Mouse (Mus musculus) heart, embryonic 12.5 days (tissue): ENCODE measurements around the gene D430041D05Rik. TPM values are rescaled to one million over a fixed set of nuclear protein-coding genes. Genes with fewer than 3 reads are reported as not detected.

Source experiments
- ATAC-seq: fragments of 200-750 bp; cut with Nextera tagmentation; 2 replicates; pipeline ENCODE4 v1.8.0; 2017; ENCODE audit warnings: moderate TSS enrichment, moderate library complexity; ENCODE audit not compliant: insufficient number of reproducible peaks, low FRiP score
- H3K27ac ChIP-seq: fragments of 300-500 bp; sonication (generic); 2 replicates; pipeline ENCODE4 v1.5.1; 2016; ENCODE audit warnings: mild to moderate bottlenecking, moderate library complexity; ENCODE audit not compliant: poor library complexity, severe bottlenecking
- H3K27me3 ChIP-seq: fragments of 300-500 bp; sonication (generic); replicated peaks from 2 replicates; pipeline ENCODE4 v1.6.1; 2016; ENCODE audit warnings: mild to moderate bottlenecking, moderate library complexity
- H3K36me3 ChIP-seq: fragments of 300-500 bp; sonication (generic); 2 replicates; pipeline ENCODE4 v1.6.1; 2016; ENCODE audit warnings: mild to moderate bottlenecking, moderate library complexity
- H3K4me1 ChIP-seq: fragments of 300-500 bp; sonication (generic); replicated peaks from 2 replicates; pipeline ENCODE4 v1.6.1; 2016; ENCODE audit warnings: mild to moderate bottlenecking
- H3K4me2 ChIP-seq: fragments of 300-500 bp; sonication (generic); 2 replicates; pipeline ENCODE4 v1.6.1; 2016; ENCODE audit warnings: mild to moderate bottlenecking, moderate library complexity
- H3K4me3 ChIP-seq: fragments of 300-500 bp; sonication (generic); 2 replicates; pipeline ENCODE4 v1.5.1; 2016; ENCODE audit warnings: mild to moderate bottlenecking
- H3K9ac ChIP-seq: fragments of 300-500 bp; sonication (generic); 2 replicates; pipeline ENCODE4 v1.6.1; 2016; ENCODE audit warnings: mild to moderate bottlenecking, moderate library complexity
- H3K9me3 ChIP-seq: fragments of 300-500 bp; sonication (generic); replicated peaks from 2 replicates; pipeline ENCODE4 v1.6.1; 2016; ENCODE audit warnings: mild to moderate bottlenecking, moderate library complexity
- WGBS: fragments of 180-500 bp; shearing (Covaris S2); methylation state at CpG from one replicate; pipeline ENCODE4 v1.1.7; 2016; 5-methylcytosine and 5-hydroxymethylcytosine counted together
- polyA plus RNA-seq: library from polyadenylated mRNA; unstranded; fragments of >200 nt; fragmentation: Nextera tagmentation; extraction: Ambion mirVana; gene quantifications from 2 replicates; pipeline ENCODE4 v1.2.1, GENCODE M21; 2016

The D430041D05Rik gene
- polyA plus RNA-seq, 1 experiment from 2014 or later, result 0.04 TPM

GRCm38 (mm10) chr2:104226057-104226456 lies 184.8 kb downstream of the D430041D05Rik start:
- Histone ChIP-seq H3K9me3 (no peaks in the 10 kb centered on the region), H3K36me3 (no peaks in the 10 kb centered on the region), H3K27ac (no peak overlapping the region), H3K27me3 (no peaks in the 10 kb centered on the region; the same call in 1 of the 2 replicates), H3K4me3 (no peak overlapping the region), H3K9ac (no peak overlapping the region), H3K4me2 (no peak overlapping the region), H3K4me1 (no peaks in the 10 kb centered on the region)
- no peak for ATAC-seq
- WGBS, result 71% methylated on average over 4 of the region's 4 CpGs

DNA sequence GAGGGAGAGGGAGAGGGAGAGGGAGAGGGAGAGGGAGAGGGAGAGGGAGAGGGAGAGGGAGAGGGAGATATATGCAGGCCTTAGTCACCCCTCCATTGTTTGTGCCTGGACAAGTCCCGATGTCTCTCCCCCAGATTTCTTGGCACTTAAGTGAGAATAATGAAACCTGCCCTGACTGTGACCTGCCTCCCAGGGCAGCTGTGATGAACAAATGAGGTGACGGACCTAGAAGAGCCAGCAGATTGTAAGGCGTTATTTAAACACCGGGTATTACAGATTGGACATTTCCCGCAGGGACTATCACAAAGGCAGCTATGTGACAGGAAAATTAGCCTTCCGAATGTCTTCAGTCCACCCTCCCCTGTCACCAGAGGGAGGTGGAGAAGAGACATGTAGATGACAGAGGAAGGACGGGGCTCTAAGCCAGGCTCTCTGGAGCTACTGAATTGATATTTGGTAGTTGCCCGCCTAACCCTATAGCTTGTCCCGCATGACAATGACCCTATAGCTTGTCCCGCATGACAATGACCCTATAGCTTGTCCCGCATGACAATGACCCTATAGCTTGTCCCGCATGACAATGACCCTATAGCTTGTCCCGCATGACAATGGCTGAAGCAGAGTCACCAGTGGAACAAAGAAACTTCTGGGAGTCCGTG lies 191.0 kb downstream of the D430041D05Rik start:
- Histone ChIP-seq H3K27ac (no peak overlapping the region), H3K9me3 (no peaks in the 10 kb centered on the region), H3K4me1 (no peaks in the 10 kb centered on the region), H3K27me3 (peaks cover 3% of the 10 kb centered on the region; the same call in 1 of the 2 replicates), H3K4me2 (no peak overlapping the region), H3K36me3 (no peaks in the 10 kb centered on the region), H3K4me3 (no peak overlapping the region), H3K9ac (no peak overlapping the region)
- 70% methylated on average over 14 of the region's 14 CpGs for WGBS
- no peak for ATAC-seq

- Histone ChIP-seq H3K4me2 (no peak overlapping the region), H3K4me1 (no peaks in the 10 kb centered on the region), H3K27me3 (peaks cover 3% of the 10 kb centered on the region; the same call in 1 of the 2 replicates), H3K9ac (no peak overlapping the region), H3K9me3 (no peaks in the 10 kb centered on the region), H3K36me3 (no peaks in the 10 kb centered on the region), H3K27ac (no peak overlapping the region), H3K4me3 (no peak overlapping the region)
- WGBS, result 75% methylated on average over 9 of the region's 9 CpGs
- ATAC-seq, result no peak
Measured at GRCm38 (mm10) chr2:104218588-104219065, 192.2 kb downstream of the D430041D05Rik start.

- Histone ChIP-seq H3K27me3 (peaks cover 3% of the 10 kb centered on the region; the same call in 1 of the 2 replicates), H3K36me3 (no peaks in the 10 kb centered on the region), H3K4me1 (no peaks in the 10 kb centered on the region), H3K27ac (no peak overlapping the region), H3K9ac (no peak overlapping the region), H3K4me3 (no peak overlapping the region), H3K4me2 (no peak overlapping the region), H3K9me3 (no peaks in the 10 kb centered on the region)
- ATAC-seq, result no peak
- 76% methylated on average over 10 of the region's 10 CpGs for WGBS
Measured at GRCm38 (mm10) chr2:104218114-104218513, 192.7 kb downstream of the D430041D05Rik start.

GRCm38 (mm10) chr2:104209408-104209807 lies 201.4 kb downstream of the D430041D05Rik start:
- 70% methylated on average over 2 of the region's 2 CpGs for WGBS
- no peak for ATAC-seq
- Histone ChIP-seq H3K36me3 (no peaks in the 10 kb centered on the region), H3K27ac (no peak overlapping the region), H3K9me3 (no peaks in the 10 kb centered on the region), H3K27me3 (peaks cover 4% of the 10 kb centered on the region; the same call in 1 of the 2 replicates), H3K4me1 (0 out of 2 replicates have a peak, but pooled peaks cover 7% of the 10 kb centered on the region), H3K4me3 (no peak overlapping the region), H3K9ac (no peak overlapping the region), H3K4me2 (no peak overlapping the region)

GRCm38 (mm10) chr2:104208415-104208814 lies 202.4 kb downstream of the D430041D05Rik start:
- H3K4me3 ChIP-seq, result no peak overlapping the region
- no peak overlapping the region for H3K4me2 ChIP-seq
- H3K36me3 ChIP-seq, result no peaks in the 10 kb centered on the region
- peaks cover 4% of the 10 kb centered on the region; the same call in 1 of the 2 replicates for H3K27me3 ChIP-seq
- 86% methylated on average over 5 of the region's 5 CpGs for WGBS
- no peak overlapping the region for H3K9ac ChIP-seq
- no peak for ATAC-seq
- 0 out of 2 replicates have a peak, but pooled peaks cover 7% of the 10 kb centered on the region for H3K4me1 ChIP-seq
- H3K27ac ChIP-seq, result no peak overlapping the region
- H3K9me3 ChIP-seq, result no peaks in the 10 kb centered on the region

DNA sequence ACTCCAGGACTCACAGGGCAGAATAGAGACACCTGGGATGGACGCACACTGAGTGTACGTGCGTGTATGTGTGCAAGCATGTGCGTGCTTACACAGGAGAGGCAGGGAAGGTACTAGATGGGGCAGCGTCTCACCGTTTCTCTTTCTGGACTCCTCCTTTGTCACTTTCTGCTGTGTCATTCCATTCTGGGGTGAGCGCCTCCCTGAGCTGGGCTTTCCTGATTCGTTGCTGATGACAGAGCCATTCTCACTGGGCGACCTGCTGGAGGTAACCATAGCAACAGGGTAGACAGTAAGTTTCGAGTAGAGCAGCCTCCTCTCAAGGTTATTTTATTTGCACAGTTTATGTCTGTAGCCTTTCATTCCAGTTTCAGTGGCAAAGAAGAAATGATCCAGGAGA lies 202.9 kb downstream of the D430041D05Rik start:
- H3K9me3 ChIP-seq, result no peaks in the 10 kb centered on the region
- peaks cover 4% of the 10 kb centered on the region; the same call in 1 of the 2 replicates for H3K27me3 ChIP-seq
- no peak overlapping the region for H3K4me2 ChIP-seq
- 0 out of 2 replicates have a peak, but pooled peaks cover 7% of the 10 kb centered on the region for H3K4me1 ChIP-seq
- H3K4me3 ChIP-seq, result no peak overlapping the region
- ATAC-seq, result peak; percentile 25; the same call in 1 of the 2 replicates
- WGBS, result 36% methylated on average over 10 of the region's 10 CpGs
- no peak overlapping the region for H3K27ac ChIP-seq
- no peaks in the 10 kb centered on the region for H3K36me3 ChIP-seq
- no peak overlapping the region for H3K9ac ChIP-seq

DNA sequence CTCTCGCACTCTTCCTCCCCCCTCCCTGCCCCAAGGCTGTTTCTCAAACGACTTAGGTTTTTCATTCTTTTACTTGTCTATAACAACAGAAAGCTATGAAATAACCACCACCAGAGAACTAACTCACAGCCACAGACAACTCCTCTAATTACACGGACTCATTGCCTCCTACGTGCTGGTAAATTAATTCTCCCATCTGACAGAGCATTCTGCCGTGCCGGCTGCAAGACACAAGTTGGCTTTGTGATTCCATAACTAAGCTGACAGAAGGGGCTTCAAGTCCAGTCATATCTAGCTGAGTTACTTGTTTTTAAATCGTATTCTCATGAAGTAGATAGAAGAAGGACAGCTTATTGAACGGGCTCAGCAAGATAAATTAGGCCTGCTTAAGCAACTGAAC lies 205.2 kb downstream of the D430041D05Rik start:
- H3K27ac ChIP-seq, result no peak overlapping the region
- H3K4me3 ChIP-seq, result no peak overlapping the region
- H3K27me3 ChIP-seq, result no peaks in the 10 kb centered on the region; the same call in 1 of the 2 replicates
- no peaks in the 10 kb centered on the region for H3K36me3 ChIP-seq
- H3K9ac ChIP-seq, result no peak overlapping the region
- WGBS, result 72% methylated on average over 8 of the region's 8 CpGs
- no peaks in the 10 kb centered on the region for H3K9me3 ChIP-seq
- 0 out of 2 replicates have a peak, but pooled peaks cover 7% of the 10 kb centered on the region for H3K4me1 ChIP-seq
- ATAC-seq, result no peak
- no peak overlapping the region for H3K4me2 ChIP-seq

- H3K4me3 ChIP-seq, result no peak overlapping the region
- no peaks in the 10 kb centered on the region for H3K4me1 ChIP-seq
- no peak overlapping the region for H3K9ac ChIP-seq
- ATAC-seq, result no peak
- H3K27ac ChIP-seq, result no peak overlapping the region
- no peaks in the 10 kb centered on the region for H3K27me3 ChIP-seq
- H3K36me3 ChIP-seq, result no peaks in the 10 kb centered on the region
- WGBS, result 54% methylated on average over 3 of the region's 3 CpGs
- no peaks in the 10 kb centered on the region for H3K9me3 ChIP-seq
- H3K4me2 ChIP-seq, result no peak overlapping the region
Measured at GRCm38 (mm10) chr2:104200211-104200610, 210.6 kb downstream of the D430041D05Rik start.

DNA sequence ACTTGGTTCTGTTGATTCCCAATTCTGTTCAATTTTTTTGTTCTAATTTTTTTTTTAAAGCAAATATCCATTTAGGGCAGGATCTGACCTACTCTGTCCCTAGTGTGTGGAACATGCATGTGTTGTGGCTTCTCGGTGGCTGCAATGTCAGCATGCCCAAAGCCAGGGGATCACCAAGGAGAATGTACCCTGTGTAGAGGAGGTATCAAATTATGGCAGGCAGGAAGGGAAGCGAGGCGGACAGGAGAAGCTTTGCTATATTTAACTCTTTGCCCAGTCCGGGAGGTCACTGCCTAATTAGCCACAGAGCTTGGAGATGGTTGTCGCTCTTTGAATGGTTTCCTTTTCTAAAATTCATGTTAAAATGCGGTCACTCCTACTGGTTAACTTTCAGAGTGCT lies 212.6 kb downstream of the D430041D05Rik start:
- Histone ChIP-seq H3K4me3 (no peak overlapping the region), H3K36me3 (no peaks in the 10 kb centered on the region), H3K4me2 (no peak overlapping the region), H3K27ac (no peak overlapping the region), H3K4me1 (no peaks in the 10 kb centered on the region), H3K9me3 (no peaks in the 10 kb centered on the region), H3K9ac (no peak overlapping the region), H3K27me3 (no peaks in the 10 kb centered on the region)
- 63% methylated on average over 6 of the region's 6 CpGs for whole genome bisulfite sequencing
- ATAC-seq, result no peak

DNA sequence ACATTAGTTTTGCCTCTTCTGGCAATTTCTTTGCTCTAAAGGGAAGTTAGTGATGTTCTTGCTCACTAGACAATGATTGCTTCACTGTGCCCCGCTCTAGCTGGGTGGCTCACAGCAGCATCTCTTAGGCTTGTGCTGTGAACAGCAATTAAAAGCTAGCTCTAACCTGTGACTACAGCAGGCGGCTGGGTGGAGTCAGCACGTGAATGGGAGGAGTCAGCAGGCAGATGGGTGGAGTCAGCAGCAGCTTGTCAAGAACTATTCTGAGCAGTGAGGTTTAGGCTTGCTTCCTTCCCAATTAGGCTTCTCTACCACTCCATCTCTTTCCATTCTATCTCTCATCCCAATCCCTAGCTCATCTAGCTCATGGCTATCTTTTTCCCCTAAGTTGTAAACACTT lies 213.5 kb downstream of the D430041D05Rik start:
- Histone ChIP-seq H3K9me3 (no peaks in the 10 kb centered on the region), H3K27ac (no peak overlapping the region), H3K4me3 (no peak overlapping the region), H3K36me3 (no peaks in the 10 kb centered on the region), H3K9ac (no peak overlapping the region), H3K4me2 (no peak overlapping the region), H3K4me1 (no peaks in the 10 kb centered on the region), H3K27me3 (no peaks in the 10 kb centered on the region)
- 49% methylated on average over 3 of the region's 3 CpGs for WGBS
- no peak for ATAC-seq
